Mouse (Mus musculus): ENCODE results near the gene Madd. TPM values are rescaled to one million over a fixed set of nuclear protein-coding genes. Genes with fewer than 3 reads are reported as not detected.

Gene Madd
- polyA plus RNA-seq, 1 experiment from 2014 or later: 3.1 TPM

- no peak for ATAC-seq
- Histone ChIP-seq H3K27me3 (replicated peaks; ENCODE audit: control insufficient read depth, insufficient read depth, low read length) (no peaks in the 10 kb centered on the region), H3K4me1 (replicated peaks; ENCODE audit: control insufficient read depth, insufficient read depth, low read length) (no peaks in the 10 kb centered on the region), H3K9ac (ENCODE audit: low read depth, low read length) (no peak overlapping the region), H3K4me3 (ENCODE audit: low read depth, low read length) (no peak overlapping the region), H3K4me2 (replicated peaks; ENCODE audit: low read depth) (no peak overlapping the region), H3K27ac (ENCODE audit: low read depth, low read length) (no peak overlapping the region), H3K9me3 (ENCODE audit: control insufficient read depth) (no peaks in the 10 kb centered on the region), H3K36me3 (ENCODE audit: control insufficient read depth, insufficient read depth) (peaks cover 40% of the 10 kb centered on the region)
- no peak for TF ChIP-seq CTCF (IDR thresholded peaks at IDR 0.05; ENCODE audit: low read depth)
- WGBS: 95% methylated on average over 3 of the region's 3 CpGs
These were observed 29.5 kb downstream of the Madd start for GRCm38 (mm10) chr2:91154091-91154490.

- Histone ChIP-seq H3K9me3 (ENCODE audit: control insufficient read depth) (no peaks in the 10 kb centered on the region), H3K27ac (ENCODE audit: low read depth, low read length) (no peak overlapping the region), H3K36me3 (ENCODE audit: control insufficient read depth, insufficient read depth) (peaks cover 44% of the 10 kb centered on the region), H3K4me3 (ENCODE audit: low read depth, low read length) (no peak overlapping the region), H3K4me2 (replicated peaks; ENCODE audit: low read depth) (no peak overlapping the region), H3K4me1 (replicated peaks; ENCODE audit: control insufficient read depth, insufficient read depth, low read length) (no peaks in the 10 kb centered on the region), H3K9ac (ENCODE audit: low read depth, low read length) (no peak overlapping the region), H3K27me3 (replicated peaks; ENCODE audit: control insufficient read depth, insufficient read depth, low read length) (no peaks in the 10 kb centered on the region)
- ATAC-seq: no peak
- TF ChIP-seq CTCF (IDR thresholded peaks at IDR 0.05; ENCODE audit: low read depth): no peak
- WGBS: 47% methylated on average over 3 of the region's 3 CpGs
These were observed 30.7 kb downstream of the Madd start for GRCm38 (mm10) chr2:91152885-91153377.

GRCm38 (mm10) chr2:91151331-91151730 is 32.3 kb downstream of the Madd start:
- no peak overlapping the region for H3K4me3 ChIP-seq (ENCODE audit: low read depth, low read length)
- no peaks in the 10 kb centered on the region for H3K9me3 ChIP-seq (ENCODE audit: control insufficient read depth)
- no peak overlapping the region for H3K9ac ChIP-seq (ENCODE audit: low read depth, low read length)
- WGBS: 78% methylated on average over 1 of the region's 1 CpGs
- H3K27ac ChIP-seq (ENCODE audit: low read depth, low read length): no peak overlapping the region
- no peak overlapping the region for H3K4me2 ChIP-seq (replicated peaks; ENCODE audit: low read depth)
- H3K4me1 ChIP-seq (replicated peaks; ENCODE audit: control insufficient read depth, insufficient read depth, low read length): no peaks in the 10 kb centered on the region
- no peak for ATAC-seq
- no peak for TF ChIP-seq CTCF (IDR thresholded peaks at IDR 0.05; ENCODE audit: low read depth)
- no peaks in the 10 kb centered on the region for H3K27me3 ChIP-seq (replicated peaks; ENCODE audit: control insufficient read depth, insufficient read depth, low read length)
- peaks cover 44% of the 10 kb centered on the region for H3K36me3 ChIP-seq (ENCODE audit: control insufficient read depth, insufficient read depth)

GRCm38 (mm10) chr2:91148101-91148500 is 35.5 kb downstream of the Madd start:
- ATAC-seq: no peak
- H3K4me1 ChIP-seq (replicated peaks; ENCODE audit: control insufficient read depth, insufficient read depth, low read length): no peaks in the 10 kb centered on the region
- TF ChIP-seq CTCF (IDR thresholded peaks at IDR 0.05; ENCODE audit: low read depth): no peak
- H3K9me3 ChIP-seq (ENCODE audit: control insufficient read depth): no peaks in the 10 kb centered on the region
- no peak overlapping the region for H3K4me3 ChIP-seq (ENCODE audit: low read depth, low read length)
- H3K4me2 ChIP-seq (replicated peaks; ENCODE audit: low read depth): no peak overlapping the region
- H3K27me3 ChIP-seq (replicated peaks; ENCODE audit: control insufficient read depth, insufficient read depth, low read length): no peaks in the 10 kb centered on the region
- H3K36me3 ChIP-seq (ENCODE audit: control insufficient read depth, insufficient read depth): peaks cover 54% of the 10 kb centered on the region
- H3K27ac ChIP-seq (ENCODE audit: low read depth, low read length): no peak overlapping the region
- H3K9ac ChIP-seq (ENCODE audit: low read depth, low read length): no peak overlapping the region

GRCm38 (mm10) chr2:91143401-91143800 is 40.2 kb downstream of the Madd start:
- WGBS: 94% methylated on average over 11 of the region's 11 CpGs
- H3K27ac ChIP-seq (ENCODE audit: low read depth, low read length): no peak overlapping the region
- no peak overlapping the region for H3K9ac ChIP-seq (ENCODE audit: low read depth, low read length)
- no peaks in the 10 kb centered on the region for H3K27me3 ChIP-seq (replicated peaks; ENCODE audit: control insufficient read depth, insufficient read depth, low read length)
- H3K9me3 ChIP-seq (ENCODE audit: control insufficient read depth): no peaks in the 10 kb centered on the region
- no peak overlapping the region for H3K4me3 ChIP-seq (ENCODE audit: low read depth, low read length)
- no peak overlapping the region for H3K4me2 ChIP-seq (replicated peaks; ENCODE audit: low read depth)
- peaks cover 54% of the 10 kb centered on the region for H3K36me3 ChIP-seq (ENCODE audit: control insufficient read depth, insufficient read depth)
- no peaks in the 10 kb centered on the region for H3K4me1 ChIP-seq (replicated peaks; ENCODE audit: control insufficient read depth, insufficient read depth, low read length)
- ATAC-seq: no peak
- TF ChIP-seq CTCF (IDR thresholded peaks at IDR 0.05; ENCODE audit: low read depth): no peak

GRCm38 (mm10) chr2:91142920-91143319 is 40.7 kb downstream of the Madd start:
- no peak overlapping the region for H3K9ac ChIP-seq (ENCODE audit: low read depth, low read length)
- ATAC-seq: no peak

GRCm38 (mm10) chr2:91139764-91140163 is 43.9 kb downstream of the Madd start:
- no peaks in the 10 kb centered on the region for H3K27me3 ChIP-seq (replicated peaks; ENCODE audit: control insufficient read depth, insufficient read depth, low read length)
- no peak for ATAC-seq
- H3K9ac ChIP-seq (ENCODE audit: low read depth, low read length): no peak overlapping the region
- H3K36me3 ChIP-seq (ENCODE audit: control insufficient read depth, insufficient read depth): peaks cover 50% of the 10 kb centered on the region
- no peak overlapping the region for H3K4me2 ChIP-seq (replicated peaks; ENCODE audit: low read depth)
- no peak overlapping the region for H3K4me3 ChIP-seq (ENCODE audit: low read depth, low read length)
- H3K4me1 ChIP-seq (replicated peaks; ENCODE audit: control insufficient read depth, insufficient read depth, low read length): no peaks in the 10 kb centered on the region
- no peaks in the 10 kb centered on the region for H3K9me3 ChIP-seq (ENCODE audit: control insufficient read depth)
- 84% methylated on average over 8 of the region's 8 CpGs for WGBS
- no peak for TF ChIP-seq CTCF (IDR thresholded peaks at IDR 0.05; ENCODE audit: low read depth)
- no peak overlapping the region for H3K27ac ChIP-seq (ENCODE audit: low read depth, low read length)

More at GRCm38 (mm10) chr2:91142920-91143319, 40.7 kb downstream of the Madd start:
- H3K36me3 ChIP-seq (ENCODE audit: control insufficient read depth, insufficient read depth): peaks cover 57% of the 10 kb centered on the region
- no peak overlapping the region for H3K4me3 ChIP-seq (ENCODE audit: low read depth, low read length)
- no peak overlapping the region for H3K4me2 ChIP-seq (replicated peaks; ENCODE audit: low read depth)
- no peaks in the 10 kb centered on the region for H3K27me3 ChIP-seq (replicated peaks; ENCODE audit: control insufficient read depth, insufficient read depth, low read length)
- H3K9me3 ChIP-seq (ENCODE audit: control insufficient read depth): no peaks in the 10 kb centered on the region
- TF ChIP-seq CTCF (IDR thresholded peaks at IDR 0.05; ENCODE audit: low read depth): no peak
- H3K27ac ChIP-seq (ENCODE audit: low read depth, low read length): no peak overlapping the region
- H3K4me1 ChIP-seq (replicated peaks; ENCODE audit: control insufficient read depth, insufficient read depth, low read length): no peaks in the 10 kb centered on the region
- WGBS: 92% methylated on average over 6 of the region's 6 CpGs

Data from intestine, postnatal 0 days (tissue).